Mouse (Mus musculus): Measurements from ENCODE around the gene Mroh3. TPM values are rescaled to one million over a fixed set of nuclear protein-coding genes. Genes with fewer than 3 reads are reported as not detected.

Gene Mroh3
- polyA plus RNA-seq, 1 experiment = 2.2 TPM

DNA sequence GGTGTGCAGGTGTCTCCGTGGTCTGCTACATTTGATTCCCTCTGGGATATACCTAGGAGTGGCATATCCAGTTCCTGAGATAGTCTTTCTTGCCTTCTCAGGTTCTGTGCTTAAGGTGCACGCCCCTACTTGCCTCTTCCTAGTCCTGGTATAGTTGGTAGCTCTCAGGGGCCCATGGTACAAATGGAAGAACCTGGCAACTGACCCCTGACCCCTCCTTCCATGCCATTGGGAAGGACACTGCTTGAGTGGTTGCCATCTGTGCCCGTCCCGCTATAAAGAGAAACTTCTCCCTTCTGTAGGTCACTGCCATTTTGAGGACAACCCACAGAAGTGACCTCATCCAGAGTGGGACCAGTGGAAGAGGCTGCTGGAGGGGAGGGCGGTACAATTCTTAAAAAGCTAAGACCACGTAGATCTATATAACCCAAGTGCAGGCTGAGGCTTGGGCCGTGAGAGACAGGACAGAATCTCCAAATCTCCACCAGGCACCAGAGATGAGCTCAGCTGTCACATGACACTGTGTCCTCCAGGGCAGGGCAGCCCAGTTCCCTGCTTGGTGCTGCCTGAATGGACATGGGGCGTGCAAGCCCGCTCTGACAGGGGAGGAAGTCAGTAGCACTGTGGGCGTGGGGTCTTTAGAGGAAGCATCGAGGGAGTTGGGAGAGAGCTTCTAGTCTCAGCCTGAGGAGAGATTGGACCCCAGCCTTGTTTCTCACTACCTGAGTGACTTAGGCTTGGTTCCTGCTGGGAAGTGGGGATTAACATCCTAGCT, 71.3 kb downstream of the Mroh3 start:
- TF ChIP-seq POLR2A (IDR thresholded peaks at IDR 0.05; ENCODE audit: low read depth, low read length) = no peak
- no peak for TF ChIP-seq CTCF (IDR thresholded peaks at IDR 0.05; ENCODE audit: extremely low read depth, insufficient read length, insufficient replicate concordance, low read depth, low read length)
- Histone ChIP-seq H3K27me3 (ENCODE audit: control insufficient read depth, insufficient read depth, low read length) (no peaks in the 10 kb centered on the region), H3K4me1 (ENCODE audit: control insufficient read depth, insufficient read depth, insufficient read length, low read length) (peaks cover 23% of the 10 kb centered on the region), H3K4me3 (ENCODE audit: low read depth, low read length) (no peak overlapping the region), H3K36me3 (ENCODE audit: control insufficient read depth, insufficient read depth, low read length) (0 out of 2 replicates have a peak, but pooled peaks cover 6% of the 10 kb centered on the region), H3K27ac (ENCODE audit: insufficient read depth, low read depth, low read length) (no peak overlapping the region)
- 85% methylated on average over 11 of the region's 11 CpGs for WGBS

- no peak for TF ChIP-seq CTCF (IDR thresholded peaks at IDR 0.05; ENCODE audit: extremely low read depth, insufficient read length, insufficient replicate concordance, low read depth, low read length)
- peak; percentile 38; the same call in 1 of the 2 replicates for TF ChIP-seq POLR2A (IDR thresholded peaks at IDR 0.05; ENCODE audit: low read depth, low read length)
- Histone ChIP-seq H3K4me3 (ENCODE audit: low read depth, low read length) (peak overlapping the region; percentile 62), H3K27ac (ENCODE audit: insufficient read depth, low read depth, low read length) (peak overlapping the region; percentile 84), H3K27me3 (ENCODE audit: control insufficient read depth, insufficient read depth, low read length) (no peaks in the 10 kb centered on the region), H3K4me1 (ENCODE audit: control insufficient read depth, insufficient read depth, insufficient read length, low read length) (peaks cover 32% of the 10 kb centered on the region), H3K36me3 (ENCODE audit: control insufficient read depth, insufficient read depth, low read length) (0 out of 2 replicates have a peak, but pooled peaks cover 2% of the 10 kb centered on the region)
- 2% methylated on average over 32 of the region's 32 CpGs for WGBS
Measured at GRCm38 (mm10) chr1:136139990-136140640, 72.5 kb downstream of the Mroh3 start.

DNA sequence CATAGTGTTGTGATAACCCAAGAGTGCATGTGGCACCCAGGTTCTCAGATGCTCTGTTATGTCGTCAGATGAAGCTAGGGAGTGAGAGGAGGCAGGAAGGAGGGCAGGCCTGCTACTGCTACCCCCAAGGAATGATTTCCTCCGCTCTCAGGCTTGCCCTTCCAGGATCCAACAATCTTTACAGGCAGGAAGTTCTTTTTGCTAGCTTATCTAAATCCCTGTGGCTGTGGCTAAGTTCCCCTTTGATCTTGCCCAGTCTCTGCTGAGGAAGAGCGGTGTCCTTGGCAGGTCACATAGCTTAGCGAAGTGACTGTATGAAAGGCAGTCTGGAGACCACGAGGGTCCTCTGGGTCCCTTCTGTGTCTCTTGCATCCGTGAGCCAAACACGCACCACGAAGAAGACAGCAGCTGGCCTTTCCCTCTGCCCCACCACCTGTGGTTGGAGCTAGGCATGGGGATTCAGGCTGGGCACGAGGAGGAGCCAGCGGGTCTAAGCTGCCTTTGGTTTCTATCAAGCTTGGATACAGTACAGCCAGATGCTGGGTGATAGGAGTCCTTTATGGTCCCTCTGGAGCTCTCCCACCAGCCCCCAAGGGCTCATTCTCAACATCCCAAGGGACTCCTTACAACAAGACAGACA, 74.3 kb downstream of the Mroh3 start:
- no peak overlapping the region for H3K4me3 ChIP-seq (ENCODE audit: low read depth, low read length)
- TF ChIP-seq CTCF (IDR thresholded peaks at IDR 0.05; ENCODE audit: extremely low read depth, insufficient read length, insufficient replicate concordance, low read depth, low read length) (no peak), POLR2A (IDR thresholded peaks at IDR 0.05; ENCODE audit: low read depth, low read length) (no peak)
- no peaks in the 10 kb centered on the region for H3K36me3 ChIP-seq (ENCODE audit: control insufficient read depth, insufficient read depth, low read length)
- H3K27ac ChIP-seq (ENCODE audit: insufficient read depth, low read depth, low read length) = peak overlapping the region; percentile 69
- H3K4me1 ChIP-seq (ENCODE audit: control insufficient read depth, insufficient read depth, insufficient read length, low read length) = peaks cover 47% of the 10 kb centered on the region
- no peaks in the 10 kb centered on the region for H3K27me3 ChIP-seq (ENCODE audit: control insufficient read depth, insufficient read depth, low read length)
- 33% methylated on average over 10 of the region's 10 CpGs for WGBS

DNA sequence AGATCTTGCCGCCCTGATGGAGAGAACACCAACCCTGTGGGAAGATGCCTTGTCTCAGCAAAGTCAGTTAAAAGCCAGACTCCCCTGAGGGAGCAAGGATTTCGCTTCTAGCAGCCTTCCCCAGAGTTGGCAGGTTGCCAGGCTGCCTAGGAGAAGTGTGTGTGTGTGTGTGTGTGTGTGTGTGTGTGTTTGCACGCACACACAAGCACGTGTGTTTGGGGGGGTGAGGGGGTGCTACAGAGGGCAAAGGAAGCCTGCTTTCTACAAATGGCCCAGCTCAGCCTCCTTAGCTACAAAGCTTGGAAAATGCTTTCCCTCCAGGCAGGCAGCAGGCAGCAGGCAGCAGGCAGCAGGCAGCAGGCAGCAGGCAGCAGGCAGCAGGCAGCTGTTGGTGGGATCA, 75.1 kb downstream of the Mroh3 start:
- Histone ChIP-seq H3K4me3 (ENCODE audit: low read depth, low read length) (no peak overlapping the region), H3K27ac (ENCODE audit: insufficient read depth, low read depth, low read length) (peak overlapping the region; percentile 97), H3K27me3 (ENCODE audit: control insufficient read depth, insufficient read depth, low read length) (no peaks in the 10 kb centered on the region), H3K4me1 (ENCODE audit: control insufficient read depth, insufficient read depth, insufficient read length, low read length) (peaks cover 53% of the 10 kb centered on the region), H3K36me3 (ENCODE audit: control insufficient read depth, insufficient read depth, low read length) (no peaks in the 10 kb centered on the region)
- WGBS = 0% methylated on average over 4 of the region's 4 CpGs
- TF ChIP-seq POLR2A (IDR thresholded peaks at IDR 0.05; ENCODE audit: low read depth, low read length) (no peak), CTCF (IDR thresholded peaks at IDR 0.05; ENCODE audit: extremely low read depth, insufficient read length, insufficient replicate concordance, low read depth, low read length) (no peak)

- no peaks in the 10 kb centered on the region for H3K27me3 ChIP-seq (ENCODE audit: control insufficient read depth, insufficient read depth, low read length)
- TF ChIP-seq CTCF (IDR thresholded peaks at IDR 0.05; ENCODE audit: extremely low read depth, insufficient read length, insufficient replicate concordance, low read depth, low read length) (no peak), POLR2A (IDR thresholded peaks at IDR 0.05; ENCODE audit: low read depth, low read length) (peak; percentile 35; the same call in 1 of the 2 replicates)
- peak overlapping the region; percentile 27 for H3K4me3 ChIP-seq (ENCODE audit: low read depth, low read length)
- peaks cover 53% of the 10 kb centered on the region for H3K4me1 ChIP-seq (ENCODE audit: control insufficient read depth, insufficient read depth, insufficient read length, low read length)
- H3K27ac ChIP-seq (ENCODE audit: insufficient read depth, low read depth, low read length) = peak overlapping the region; percentile 97
- WGBS = 10% methylated on average over 7 of the region's 7 CpGs
- no peaks in the 10 kb centered on the region for H3K36me3 ChIP-seq (ENCODE audit: control insufficient read depth, insufficient read depth, low read length)
Measured at GRCm38 (mm10) chr1:136137071-136137531, 75.5 kb downstream of the Mroh3 start.

- Histone ChIP-seq H3K4me3 (ENCODE audit: low read depth, low read length) (peak overlapping the region; percentile 27), H3K27me3 (ENCODE audit: control insufficient read depth, insufficient read depth, low read length) (no peaks in the 10 kb centered on the region), H3K4me1 (ENCODE audit: control insufficient read depth, insufficient read depth, insufficient read length, low read length) (peaks cover 53% of the 10 kb centered on the region), H3K36me3 (ENCODE audit: control insufficient read depth, insufficient read depth, low read length) (no peaks in the 10 kb centered on the region), H3K27ac (ENCODE audit: insufficient read depth, low read depth, low read length) (peak overlapping the region; percentile 97)
- TF ChIP-seq CTCF (IDR thresholded peaks at IDR 0.05; ENCODE audit: extremely low read depth, insufficient read length, insufficient replicate concordance, low read depth, low read length) = no peak
- TF ChIP-seq POLR2A (IDR thresholded peaks at IDR 0.05; ENCODE audit: low read depth, low read length) = no peak
- WGBS = 56% methylated on average over 4 of the region's 4 CpGs
Measured at GRCm38 (mm10) chr1:136136547-136136946, 76.1 kb downstream of the Mroh3 start.
